Mouse (Mus musculus): ENCODE data around the gene Ap1m2.
"Not testable (repeated sequence)": the region's sequence is repeated elsewhere in the genome, so short reads cannot be mapped to it uniquely, and the experiment has no call there.

The Ap1m2 gene

GRCm38 (mm10) chr9:21256349-21256748 is 55.8 kb downstream of the Ap1m2 start:
- DNase-seq: not testable (repeated sequence)

GRCm38 (mm10) chr9:21254690-21255089 is 57.4 kb downstream of the Ap1m2 start:
- no peak for DNase-seq

GRCm38 (mm10) chr9:21251116-21251735 is 60.9 kb downstream of the Ap1m2 start:
- no peak for DNase-seq

- DNase-seq: no peak
Measured at GRCm38 (mm10) chr9:21250509-21250908, 61.6 kb downstream of the Ap1m2 start.

- no peak for DNase-seq
Measured at GRCm38 (mm10) chr9:21249629-21250508, 62.3 kb downstream of the Ap1m2 start.

GRCm38 (mm10) chr9:21248326-21248725 is 63.8 kb downstream of the Ap1m2 start, which contains the start of gene S1pr5:
TSS of gene S1pr5 (minus strand) at chr9:21248443.
- peak; percentile 68 for DNase-seq

GRCm38 (mm10) chr9:21246342-21246741 is 65.8 kb downstream of the Ap1m2 start:
- DNase-seq: no peak

- DNase-seq: no peak
Measured at GRCm38 (mm10) chr9:21245113-21245487, 67.0 kb downstream of the Ap1m2 start.

- no peak for DNase-seq
Measured at GRCm38 (mm10) chr9:21244428-21245112, 67.6 kb downstream of the Ap1m2 start.

All from lung, postnatal 10 days (tissue).